ENCODE assay signal across 9 mouse cellular contexts in genomic region chr5:140197705-140198104, GRCm38 (mm10).
DNase-seq lines count a peak whose midpoint lies in the region; ATAC-seq and TF ChIP-seq lines count a peak whose summit lies in the region.
"Had no signal": no experiment of that assay in that cellular context is flagged by ENCODE, and none has a peak within 500 bp of the region (broad histone marks: within the 10 kb centered on the region; RNA-seq: fewer than 3 reads in every experiment).

No protein-coding gene starts in this region.

- TF ChIP-seq CTCF in gastrocnemius, adult 2 months (IDR thresholded peaks at IDR 0.05), result peak; percentile 86
- peak; percentile 67 for TF ChIP-seq CTCF in liver, adult 2 months (IDR thresholded peaks at IDR 0.05; ENCODE audit: low read depth, low read length)

- H3K36me3 ChIP-seq in liver, embryonic 12.5 days, result peaks cover 15% of the 10 kb centered on the region
- peaks cover 3% of the 10 kb centered on the region; the same call in 1 of the 2 replicates for H3K36me3 ChIP-seq in kidney, embryonic 14.5 days (ENCODE audit: control insufficient read depth, insufficient read depth, low read length)
- no peaks in the 10 kb centered on the region; the same call in none of the 2 replicates for H3K36me3 ChIP-seq in liver, adult 2 months (ENCODE audit: control insufficient read depth, insufficient read depth, low read length)

- intact Hi-C loops in gastrocnemius, adult 2 months (cut with DNase I), result loop anchor here (2.0 kb wide), 1 partner anchor 95 kb away; no protein-coding TSS in a partner anchor

- no peak for TF ChIP-seq POLR2A in liver, adult 2 months (IDR thresholded peaks at IDR 0.05; ENCODE audit: extremely low read depth, insufficient read depth, low read length)

- H3K79me2 ChIP-seq in liver, adult 2 months (ENCODE audit: control insufficient read depth, insufficient read depth, low read length), result peaks cover 5% of the 10 kb centered on the region; the same call in 1 of the 2 replicates

- WGBS in liver, embryonic 12.5 days (ENCODE audit: insufficient replicate concordance), result 21% methylated on average over 4 of the region's 4 CpGs
- WGBS in kidney, embryonic 14.5 days, result 24% methylated on average over 4 of the region's 4 CpGs
- 31% methylated on average over 4 of the region's 4 CpGs for WGBS in liver, adult 2 months

- peaks cover 18% of the 10 kb centered on the region; the same call in 1 of the 2 replicates for H3K4me1 ChIP-seq in liver, embryonic 12.5 days
- H3K4me1 ChIP-seq in kidney, embryonic 14.5 days (ENCODE audit: control insufficient read depth, insufficient read depth, low read length), result 0 out of 2 replicates have a peak, but pooled peaks cover 3% of the 10 kb centered on the region
- H3K4me1 ChIP-seq in liver, adult 2 months (ENCODE audit: control insufficient read depth, insufficient read depth, low read length), result peaks cover 16% of the 10 kb centered on the region

- no peaks in the 10 kb centered on the region for H3K27me3 ChIP-seq in liver, embryonic 12.5 days (replicated peaks)
- no peaks in the 10 kb centered on the region for H3K27me3 ChIP-seq in kidney, embryonic 14.5 days (ENCODE audit: control insufficient read depth, insufficient read depth, low read length)
- H3K27me3 ChIP-seq in liver, adult 2 months (ENCODE audit: control insufficient read depth, insufficient read depth, low read length), result no peaks in the 10 kb centered on the region
- H3K27me3 ChIP-seq: embryonic facial prominence, embryonic 15.5 days had no signal

- no peak overlapping the region for H3K4me2 ChIP-seq in liver, embryonic 12.5 days
- H3K4me2 ChIP-seq in kidney, embryonic 14.5 days (replicated peaks; ENCODE audit: low read depth, low read length), result no peak overlapping the region
- H3K4me2 ChIP-seq: embryonic facial prominence, embryonic 15.5 days had no signal

- H3K4me3 ChIP-seq in liver, embryonic 12.5 days, result no peak overlapping the region
- no peak overlapping the region for H3K4me3 ChIP-seq in gastrocnemius, adult 2 months
- H3K4me3 ChIP-seq in kidney, embryonic 14.5 days (ENCODE audit: low read length), result no peak overlapping the region
- no peak overlapping the region for H3K4me3 ChIP-seq in liver, adult 2 months (ENCODE audit: insufficient read depth, low read depth, low read length)
- H3K4me3 ChIP-seq: embryonic facial prominence, embryonic 15.5 days had no signal

- H3K9me3 ChIP-seq in liver, embryonic 12.5 days (replicated peaks), result no peaks in the 10 kb centered on the region
- H3K9me3 ChIP-seq in kidney, embryonic 14.5 days (ENCODE audit: control insufficient read depth, low read length), result no peaks in the 10 kb centered on the region
- H3K9me3 ChIP-seq: embryonic facial prominence, embryonic 15.5 days had no signal

- no peak overlapping the region for H3K27ac ChIP-seq in liver, embryonic 12.5 days
- H3K27ac ChIP-seq in gastrocnemius, adult 2 months, result no peak overlapping the region
- no peak overlapping the region for H3K27ac ChIP-seq in kidney, embryonic 14.5 days (ENCODE audit: low read depth, low read length)
- H3K27ac ChIP-seq in liver, adult 2 months (replicated peaks; ENCODE audit: insufficient read depth, low read depth, low read length), result no peak overlapping the region
- H3K27ac ChIP-seq: embryonic facial prominence, embryonic 15.5 days had no signal

- ATAC-seq in liver, embryonic 12.5 days, result no peak
- peak; percentile 48; the same call in 1 of the 2 replicates for ATAC-seq in kidney, embryonic 14.5 days (ENCODE audit: low FRiP score, low TSS enrichment)

- no peak overlapping the region for H3K9ac ChIP-seq in liver, embryonic 12.5 days
- H3K9ac ChIP-seq in kidney, embryonic 14.5 days (ENCODE audit: low read depth, low read length), result no peak overlapping the region
- H3K9ac ChIP-seq in liver, adult 2 months (ENCODE audit: low read depth, low read length), result no peak overlapping the region
- H3K9ac ChIP-seq: embryonic facial prominence, embryonic 15.5 days had no signal

- peak; percentile 73 for DNase-seq in liver
- peak; percentile 75 to 77 for DNase-seq in cerebellum, adult 18-20 months
- DNase-seq in gastrocnemius, adult 2 months, result peak; percentile 79
- DNase-seq in liver, adult 2 months (ENCODE audit: extremely low read depth, low read depth, low spot score), result peak; percentile 52
- peak; percentile 38 for DNase-seq in retina, adult 2 months (ENCODE audit: low read depth, low spot score)
- DNase-seq in thymus, postnatal 25 days, result peak; percentile 90

Comparison
In these comparisons a context has a peak if more than half of its experiments do, and no peak if none do; other contexts are left out.
1. DNase-seq: peak in every context shown above with its lines; median percentile 90 in thymus, postnatal 25 days; 79 in gastrocnemius, adult 2 months; 76 in cerebellum, adult 18-20 months; 73 in liver; 52 in liver, adult 2 months; 38 in retina, adult 2 months.